Mouse (Mus musculus) CD4-positive helper T cell, adult 2 months (primary cell): Measurements from ENCODE around the gene Cspg4.

ENCODE experiments used
- DNase-seq: peaks from one replicate; pipeline ENCODE4 v3.0.0-alpha.2; 2012; ENCODE audit warnings: low read depth, missing footprints, low spot score

Cspg4 gene

GRCm38 (mm10) chr9:56864832-56865231 is at the start of gene Cspg4:
Cspg4 (plus strand) TSS chr9:56865033.
- no peak for DNase-seq

- no peak for DNase-seq
These were observed 39.9 kb upstream of the Cspg4 start for GRCm38 (mm10) chr9:56824900-56825299.

- DNase-seq = no peak
These were observed 39.2 kb upstream of the Cspg4 start for GRCm38 (mm10) chr9:56825476-56826213.

- no peak for DNase-seq
These were observed 36.7 kb upstream of the Cspg4 start for GRCm38 (mm10) chr9:56828146-56828545.

- DNase-seq = no peak
These were observed 36.0 kb upstream of the Cspg4 start for GRCm38 (mm10) chr9:56828841-56829240.

- no peak for DNase-seq
These were observed 34.7 kb upstream of the Cspg4 start for GRCm38 (mm10) chr9:56830162-56830561.

GRCm38 (mm10) chr9:56831904-56832303 is 32.9 kb upstream of the Cspg4 start:
- DNase-seq = no peak

GRCm38 (mm10) chr9:56832900-56833299 is 31.9 kb upstream of the Cspg4 start:
- no peak for DNase-seq

GRCm38 (mm10) chr9:56835152-56835551 is 29.7 kb upstream of the Cspg4 start:
- no peak for DNase-seq

- DNase-seq = no peak
These were observed 24.1 kb upstream of the Cspg4 start for GRCm38 (mm10) chr9:56840721-56841120.

GRCm38 (mm10) chr9:56841864-56842263 is 23.0 kb upstream of the Cspg4 start:
- DNase-seq = no peak

- no peak for DNase-seq
These were observed 22.5 kb upstream of the Cspg4 start for GRCm38 (mm10) chr9:56842303-56842719.

GRCm38 (mm10) chr9:56843679-56844188 is 21.1 kb upstream of the Cspg4 start:
- DNase-seq = peak; percentile 10

GRCm38 (mm10) chr9:56844644-56845043 is 20.2 kb upstream of the Cspg4 start:
- DNase-seq = no peak

- peak; percentile 33 for DNase-seq
These were observed 17.3 kb upstream of the Cspg4 start for GRCm38 (mm10) chr9:56847523-56847922.

GRCm38 (mm10) chr9:56850128-56850904 is 14.5 kb upstream of the Cspg4 start:
- DNase-seq = no peak

GRCm38 (mm10) chr9:56850905-56851252 is 14.0 kb upstream of the Cspg4 start:
- no peak for DNase-seq

GRCm38 (mm10) chr9:56851778-56852177 is 13.1 kb upstream of the Cspg4 start:
- DNase-seq = no peak

GRCm38 (mm10) chr9:56857463-56857862 is 7.4 kb upstream of the Cspg4 start:
- no peak for DNase-seq

- no peak for DNase-seq
These were observed 4.8 kb upstream of the Cspg4 start for GRCm38 (mm10) chr9:56860035-56860434.

- DNase-seq = no peak
These were observed 4.2 kb upstream of the Cspg4 start for GRCm38 (mm10) chr9:56860486-56861269.

GRCm38 (mm10) chr9:56862863-56863262 is 2.0 kb upstream of the Cspg4 start:
- DNase-seq = no peak
